Mouse (Mus musculus): ENCODE measurements around the gene Galk1. TPM values are rescaled to one million over a fixed set of nuclear protein-coding genes. Genes with fewer than 3 reads are reported as not detected.

Galk1 gene
- polyA plus RNA-seq, 1 experiment from 2014 or later, result 174 TPM

- Histone ChIP-seq H3K4me3 (no peak overlapping the region), H3K36me3 (peaks cover 82% of the 10 kb centered on the region), H3K9ac (no peak overlapping the region), H3K27ac (no peak overlapping the region), H3K4me2 (no peak overlapping the region), H3K9me3 (no peaks in the 10 kb centered on the region), H3K4me1 (no peaks in the 10 kb centered on the region), H3K27me3 (no peaks in the 10 kb centered on the region)
- WGBS, result 93% methylated on average over 9 of the region's 9 CpGs
- no peak for ATAC-seq (ENCODE audit: insufficient number of reproducible peaks, low FRiP score, low TSS enrichment, low read depth)
Measured at GRCm38 (mm10) chr11:115962651-115963412, 49.7 kb downstream of the Galk1 start.

DNA sequence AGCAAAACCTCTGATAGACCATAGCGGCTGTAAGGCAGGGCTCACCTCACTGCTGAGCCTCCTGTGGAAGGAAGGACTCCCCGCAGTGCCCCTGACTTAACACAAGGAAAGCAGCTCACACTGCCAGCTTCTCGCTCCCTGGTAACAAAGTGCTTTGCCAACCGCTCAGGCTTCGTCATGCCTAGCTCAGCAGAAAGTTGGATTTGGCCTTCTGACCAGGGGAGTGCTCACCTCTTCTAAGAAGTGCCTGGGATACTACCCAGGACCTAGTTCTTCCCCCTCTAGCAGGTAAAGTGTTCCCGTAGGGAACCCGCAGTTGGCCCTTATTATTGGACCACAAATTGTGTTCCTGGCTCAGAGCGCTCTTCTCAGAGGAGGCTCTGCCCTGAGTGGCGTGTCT is 53.5 kb downstream of the Galk1 start:
- Histone ChIP-seq H3K36me3 (peaks cover 69% of the 10 kb centered on the region), H3K4me2 (no peak overlapping the region), H3K4me3 (no peak overlapping the region), H3K27ac (no peak overlapping the region), H3K9me3 (no peaks in the 10 kb centered on the region), H3K27me3 (no peaks in the 10 kb centered on the region), H3K4me1 (0 out of 2 replicates have a peak, but pooled peaks cover 11% of the 10 kb centered on the region), H3K9ac (no peak overlapping the region)
- WGBS, result 95% methylated on average over 9 of the region's 9 CpGs
- ATAC-seq (ENCODE audit: insufficient number of reproducible peaks, low FRiP score, low TSS enrichment, low read depth), result no peak

Other genes with a start within 250 kb of the Galk1 start
- gene Tmem94, start 247.3 kb downstream of the Galk1 start, polyA plus RNA-seq (2015; fragmentation: Nextera tagmentation; extraction: Ambion mirVana), result 23.6 and 28.1 TPM in 2 replicates
- 16.5 and 17.9 TPM in 2 replicates for gene Caskin2, start 199.1 kb downstream of the Galk1 start, polyA plus RNA-seq (2015; fragmentation: Nextera tagmentation; extraction: Ambion mirVana)
- 29.5 and 31.3 TPM in 2 replicates for gene Tsen54, start 198.0 kb downstream of the Galk1 start, polyA plus RNA-seq (2015; fragmentation: Nextera tagmentation; extraction: Ambion mirVana)
- gene Llgl2, start 188.7 kb downstream of the Galk1 start, polyA plus RNA-seq (2015; fragmentation: Nextera tagmentation; extraction: Ambion mirVana), result 22.4 and 23.1 TPM in 2 replicates
- gene Myo15b, start 154.3 kb downstream of the Galk1 start, polyA plus RNA-seq (2015; fragmentation: Nextera tagmentation; extraction: Ambion mirVana), result 0.47 TPM in 2 replicates
- 19.6 and 27.4 TPM in 2 replicates for gene Smim5, start 112.8 kb downstream of the Galk1 start, polyA plus RNA-seq (2015; fragmentation: Nextera tagmentation; extraction: Ambion mirVana)
- 1.0 and 1.7 TPM in 2 replicates for gene Smim6, start 100.7 kb downstream of the Galk1 start, polyA plus RNA-seq (2015; fragmentation: Nextera tagmentation; extraction: Ambion mirVana)
- gene Sap30bp, start 79.4 kb downstream of the Galk1 start, polyA plus RNA-seq (2015; fragmentation: Nextera tagmentation; extraction: Ambion mirVana), result 31.3 and 36.1 TPM in 2 replicates
- gene Recql5, start 79.2 kb downstream of the Galk1 start, polyA plus RNA-seq (2015; fragmentation: Nextera tagmentation; extraction: Ambion mirVana), result 17.0 and 17.6 TPM in 2 replicates
- 14.7 and 15.7 TPM in 2 replicates for gene Itgb4, start 38.0 kb downstream of the Galk1 start, polyA plus RNA-seq (2015; fragmentation: Nextera tagmentation; extraction: Ambion mirVana)
- 1,660 and 1,740 TPM in 2 replicates for gene H3f3b, start 15.2 kb upstream of the Galk1 start, polyA plus RNA-seq (2015; fragmentation: Nextera tagmentation; extraction: Ambion mirVana)
- gene Unk, start 17.6 kb upstream of the Galk1 start, polyA plus RNA-seq (2015; fragmentation: Nextera tagmentation; extraction: Ambion mirVana), result 34.7 and 35.1 TPM in 2 replicates
- 6.5 and 8.8 TPM in 2 replicates for gene Unc13d, start 65.2 kb upstream of the Galk1 start, polyA plus RNA-seq (2015; fragmentation: Nextera tagmentation; extraction: Ambion mirVana)
- gene Wbp2, start 74.3 kb upstream of the Galk1 start, polyA plus RNA-seq (2015; fragmentation: Nextera tagmentation; extraction: Ambion mirVana), result 61.6 and 75.5 TPM in 2 replicates
- 31.2 and 42.4 TPM in 2 replicates for gene Trim47, start 114.5 kb upstream of the Galk1 start, polyA plus RNA-seq (2015; fragmentation: Nextera tagmentation; extraction: Ambion mirVana)
- gene Trim65, start 118.4 kb upstream of the Galk1 start, polyA plus RNA-seq (2015; fragmentation: Nextera tagmentation; extraction: Ambion mirVana), result 4.1 and 4.5 TPM in 2 replicates
- gene Mrpl38, start 126.1 kb upstream of the Galk1 start, polyA plus RNA-seq (2015; fragmentation: Nextera tagmentation; extraction: Ambion mirVana), result 83.9 and 85.5 TPM in 2 replicates
- 36.4 and 38.3 TPM in 2 replicates for gene Fbf1, start 155.4 kb upstream of the Galk1 start, polyA plus RNA-seq (2015; fragmentation: Nextera tagmentation; extraction: Ambion mirVana)
- gene Ten1, start 186.1 kb upstream of the Galk1 start, polyA plus RNA-seq (2015; fragmentation: Nextera tagmentation; extraction: Ambion mirVana), result 80.8 and 86.6 TPM in 2 replicates
- gene Acox1, start 186.3 kb upstream of the Galk1 start, polyA plus RNA-seq (2015; fragmentation: Nextera tagmentation; extraction: Ambion mirVana), result 31.3 and 32.0 TPM in 2 replicates
- gene Evpl, start 225.4 kb upstream of the Galk1 start, polyA plus RNA-seq (2015; fragmentation: Nextera tagmentation; extraction: Ambion mirVana), result 43.2 and 46.4 TPM in 2 replicates